In the genomic region with DNA sequence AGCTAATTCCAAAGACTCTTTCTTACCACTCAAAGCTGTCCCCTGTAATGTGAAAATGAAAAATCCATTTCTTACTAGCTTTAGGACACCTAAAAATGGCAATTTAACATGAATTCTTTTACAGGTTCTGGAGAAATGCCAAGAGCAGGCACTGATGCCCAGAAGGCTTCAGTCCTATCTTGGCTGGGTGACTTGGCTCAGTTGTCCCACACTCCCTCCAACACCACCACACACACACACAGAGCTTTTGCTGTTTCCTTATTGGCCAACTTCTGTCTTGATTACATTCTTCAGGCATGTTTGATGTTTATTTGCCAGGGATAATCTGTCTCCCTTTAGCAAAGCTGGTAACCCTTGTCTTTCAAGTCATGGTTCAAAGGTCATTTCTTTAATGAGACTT, we compare ENCODE assay signal across 26 mouse cellular contexts. TPM values are rescaled to one million over a fixed set of nuclear protein-coding genes. Genes with fewer than 3 reads are reported as not detected.
DNase-seq lines count a peak whose midpoint lies in the region; ATAC-seq and TF ChIP-seq lines count a peak whose summit lies in the region.
"Had no signal": no experiment of that assay in that cellular context is flagged by ENCODE, and none has a peak within 500 bp of the region (broad histone marks: within the 10 kb centered on the region; RNA-seq: fewer than 3 reads in every experiment).

No protein-coding gene starts in this region.

- peak; percentile 61 to 71 for DNase-seq in cerebellum, postnatal 10 days
- DNase-seq in cerebellum, postnatal 25 days, result no peak
- DNase-seq in hindbrain, postnatal 0 days (ENCODE audit: low spot score), result peak; percentile 48
- DNase-seq in hindbrain, embryonic 11.5 days (ENCODE audit: low spot score), result no peak
- no peak for DNase-seq in lung, postnatal 36 days
- DNase-seq in brain, embryonic 14.5 days (ENCODE audit: low read depth), result peak; percentile 47
- no peak for DNase-seq in embryo, embryonic 10.5 days (ENCODE audit: low spot score)
- DNase-seq: cerebellum, adult 8-10 months; gastrocnemius, postnatal 25 days; heart, adult 11 months; kidney, adult 8-10 months; kidney, postnatal 4 days; thymus, postnatal 4 days had no signal

- H3K4me2 ChIP-seq in hindbrain, postnatal 0 days (ENCODE audit: low read depth, low read length), result no peak overlapping the region
- no peak overlapping the region for H3K4me2 ChIP-seq in hindbrain, embryonic 11.5 days (replicated peaks; ENCODE audit: low read depth, low read length)
- no peak overlapping the region for H3K4me2 ChIP-seq in lung, embryonic 15.5 days
- H3K4me2 ChIP-seq: embryonic facial prominence, embryonic 15.5 days; heart, embryonic 15.5 days; hindbrain, embryonic 12.5 days; limb, embryonic 15.5 days; midbrain, embryonic 11.5 days had no signal

- H3K4me1 ChIP-seq in hindbrain, postnatal 0 days (ENCODE audit: insufficient read depth, low read length), result no peaks in the 10 kb centered on the region
- no peaks in the 10 kb centered on the region for H3K4me1 ChIP-seq in hindbrain, embryonic 11.5 days (replicated peaks; ENCODE audit: control insufficient read depth, insufficient read depth, low read length)
- 0 out of 2 replicates have a peak, but pooled peaks cover 3% of the 10 kb centered on the region for H3K4me1 ChIP-seq in lung, embryonic 15.5 days
- H3K4me1 ChIP-seq: embryonic facial prominence, embryonic 15.5 days; heart, embryonic 15.5 days; hindbrain, embryonic 12.5 days; limb, embryonic 15.5 days had no signal

- no peaks in the 10 kb centered on the region for H3K9me3 ChIP-seq in hindbrain, postnatal 0 days (ENCODE audit: low read length)
- H3K9me3 ChIP-seq in hindbrain, embryonic 11.5 days (ENCODE audit: control insufficient read depth, low read length), result no peaks in the 10 kb centered on the region
- H3K9me3 ChIP-seq in lung, embryonic 15.5 days, result no peaks in the 10 kb centered on the region
- H3K9me3 ChIP-seq: embryonic facial prominence, embryonic 10.5 days; embryonic facial prominence, embryonic 15.5 days; heart, embryonic 10.5 days; heart, embryonic 15.5 days; hindbrain, embryonic 12.5 days; limb, embryonic 10.5 days; limb, embryonic 15.5 days had no signal

- no peak overlapping the region for H3K9ac ChIP-seq in hindbrain, postnatal 0 days (replicated peaks; ENCODE audit: low read length)
- H3K9ac ChIP-seq in hindbrain, embryonic 11.5 days (ENCODE audit: low read depth, low read length), result no peak overlapping the region
- H3K9ac ChIP-seq in lung, embryonic 15.5 days, result no peak overlapping the region
- H3K9ac ChIP-seq: embryonic facial prominence, embryonic 15.5 days; heart, embryonic 15.5 days; hindbrain, embryonic 12.5 days; limb, embryonic 15.5 days had no signal

- no peaks in the 10 kb centered on the region for H3K27me3 ChIP-seq in hindbrain, postnatal 0 days (ENCODE audit: insufficient read depth, low read length)
- no peaks in the 10 kb centered on the region for H3K27me3 ChIP-seq in hindbrain, embryonic 11.5 days (ENCODE audit: control insufficient read depth, insufficient read depth, low read length)
- H3K27me3 ChIP-seq in lung, embryonic 15.5 days, result no peaks in the 10 kb centered on the region
- H3K27me3 ChIP-seq: embryonic facial prominence, embryonic 15.5 days; heart, embryonic 15.5 days; hindbrain, embryonic 12.5 days; limb, embryonic 15.5 days; Patski had no signal

- H3K36me3 ChIP-seq in hindbrain, postnatal 0 days (ENCODE audit: insufficient read depth, low read length), result no peaks in the 10 kb centered on the region
- H3K36me3 ChIP-seq in hindbrain, embryonic 11.5 days (ENCODE audit: control insufficient read depth, insufficient read depth, low read length), result no peaks in the 10 kb centered on the region
- no peaks in the 10 kb centered on the region for H3K36me3 ChIP-seq in lung, embryonic 15.5 days
- H3K36me3 ChIP-seq: embryonic facial prominence, embryonic 10.5 days; embryonic facial prominence, embryonic 15.5 days; heart, embryonic 10.5 days; heart, embryonic 15.5 days; hindbrain, embryonic 12.5 days; limb, embryonic 10.5 days; limb, embryonic 15.5 days had no signal

- no peak for ATAC-seq in hindbrain, postnatal 0 days
- no peak for ATAC-seq in hindbrain, embryonic 11.5 days (ENCODE audit: low FRiP score)
- peak; percentile 72; the same call in 1 of the 2 replicates for ATAC-seq in lung, embryonic 15.5 days (ENCODE audit: borderline replicate concordance, extremely low read depth, low FRiP score, low TSS enrichment)
- ATAC-seq: intestine, embryonic 16.5 days; Patski had no signal

- no peak for TF ChIP-seq CTCF in hindbrain, postnatal 0 days (IDR thresholded peaks at IDR 0.05; ENCODE audit: low read depth)
- no peak for TF ChIP-seq CTCF in brain, embryonic 14.5 days (IDR thresholded peaks at IDR 0.05; ENCODE audit: borderline replicate concordance, extremely low read depth, insufficient read depth, insufficient read length)

- no peak overlapping the region for H3K27ac ChIP-seq in hindbrain, postnatal 0 days
- H3K27ac ChIP-seq in hindbrain, embryonic 11.5 days (ENCODE audit: low read depth, low read length), result no peak overlapping the region
- H3K27ac ChIP-seq in lung, embryonic 15.5 days, result no peak overlapping the region
- H3K27ac ChIP-seq: embryonic facial prominence, embryonic 10.5 days; embryonic facial prominence, embryonic 15.5 days; heart, embryonic 10.5 days; heart, embryonic 15.5 days; hindbrain, embryonic 12.5 days; kidney, postnatal 0 days; limb, embryonic 10.5 days; limb, embryonic 15.5 days had no signal

- no peak overlapping the region for H3K4me3 ChIP-seq in hindbrain, postnatal 0 days (ENCODE audit: low read length)
- no peak overlapping the region for H3K4me3 ChIP-seq in hindbrain, embryonic 11.5 days (ENCODE audit: low read depth, low read length)
- H3K4me3 ChIP-seq in lung, embryonic 15.5 days, result no peak overlapping the region
- H3K4me3 ChIP-seq: embryonic facial prominence, embryonic 10.5 days; embryonic facial prominence, embryonic 15.5 days; heart, embryonic 10.5 days; heart, embryonic 15.5 days; hindbrain, embryonic 12.5 days; limb, embryonic 10.5 days; limb, embryonic 15.5 days had no signal

- no peak for TF ChIP-seq POLR2A in brain, embryonic 14.5 days (IDR thresholded peaks at IDR 0.05; ENCODE audit: borderline replicate concordance, extremely low read depth, insufficient read depth, insufficient read length, poor library complexity, severe bottlenecking)

RNA-seq across cellular contexts. Expression of a gene that starts 37.7 kb away (rescaled TPM):
- total RNA-seq in hindbrain, postnatal 0 days (2014; rRNA removed), result 35.1 and 45.4 TPM in 2 replicates
- polyA plus RNA-seq in hindbrain, postnatal 0 days (2015; fragmentation: Nextera tagmentation; extraction: Ambion mirVana), result 2.4 and 3.0 TPM in 2 replicates
- 0.74 and 1.1 TPM in 2 replicates for polyA plus RNA-seq in hindbrain, embryonic 11.5 days (2014; fragmentation: Nextera tagmentation; extraction: Ambion mirVana)
- 2.5 and 2.9 TPM in 2 replicates for polyA plus RNA-seq in lung, embryonic 15.5 days (2015; fragmentation: Nextera tagmentation; extraction: Ambion mirVana)
- polyA plus RNA-seq in brain, embryonic 14.5 days (2012; rRNA removed), result 5.4 and 11.8 TPM in 2 replicates
- total RNA-seq: MEL had no signal

Comparison
In these comparisons a context has a peak if more than half of its experiments do, and no peak if none do; other contexts are left out.
1. DNase-seq: peak in cerebellum, postnatal 10 days (2 of 2), hindbrain, postnatal 0 days (single experiment) and brain, embryonic 14.5 days (single experiment); none in cerebellum, postnatal 25 days (0 of 2), hindbrain, embryonic 11.5 days (single experiment), lung, postnatal 36 days (single experiment) and embryo, embryonic 10.5 days (single experiment).